Mouse (Mus musculus) spleen, postnatal 4 days (tissue): ENCODE results near the gene Spem2.
"Not testable (repeated sequence)": the region's sequence is repeated elsewhere in the genome, so short reads cannot be mapped to it uniquely, and the experiment has no call there.

ENCODE experiments used
- DNase-seq, 2 experiments: peaks; one replicate each; pipeline ENCODE4 v3.0.0; 2022; ENCODE audit warnings: low spot score in 2 of 2

Gene Spem2

DNA sequence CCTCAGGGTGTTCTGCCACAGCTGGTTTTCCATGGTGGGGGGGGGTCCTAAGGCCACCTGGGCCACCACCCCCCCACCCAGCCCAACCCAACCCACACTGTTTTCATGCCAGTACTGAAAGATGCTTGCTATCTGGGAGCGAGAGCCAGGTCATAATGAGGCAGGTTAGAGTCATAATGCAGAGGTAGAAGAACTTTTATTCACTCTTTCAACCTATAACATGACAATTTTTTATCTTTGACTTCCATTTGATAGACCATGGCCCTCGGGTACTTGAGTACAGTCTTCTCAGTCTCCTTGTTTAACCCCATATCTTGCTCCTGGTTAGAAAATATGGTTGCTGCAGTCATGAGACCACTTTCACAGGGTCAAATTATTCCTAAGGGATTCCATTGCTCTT, at the start of gene Spem2:
Gene Spem2 (minus strand): TSS at position 101 of the 400 bp plus-strand sequence.
- no peak for DNase-seq

DNA sequence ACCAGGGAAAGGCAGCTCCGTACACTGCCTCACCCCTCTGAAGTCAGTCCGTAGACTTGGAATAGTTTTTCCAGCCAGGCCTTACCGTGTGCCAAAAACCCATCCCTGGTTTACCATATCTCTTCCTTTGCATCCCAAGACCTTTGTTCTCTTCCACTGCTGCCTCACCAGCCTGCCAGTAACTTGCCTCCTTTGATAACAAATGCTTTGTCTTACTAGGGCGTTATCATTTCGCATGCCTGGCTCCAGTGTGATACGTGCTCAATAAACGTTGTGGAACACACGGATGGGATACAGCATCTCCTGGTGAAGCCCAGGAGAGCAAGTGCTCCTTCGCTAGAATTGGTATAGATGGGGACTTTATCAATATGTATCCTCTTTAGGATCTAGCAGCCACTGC, 49.1 kb upstream of the Spem2 start:
- no peak for DNase-seq

DNA sequence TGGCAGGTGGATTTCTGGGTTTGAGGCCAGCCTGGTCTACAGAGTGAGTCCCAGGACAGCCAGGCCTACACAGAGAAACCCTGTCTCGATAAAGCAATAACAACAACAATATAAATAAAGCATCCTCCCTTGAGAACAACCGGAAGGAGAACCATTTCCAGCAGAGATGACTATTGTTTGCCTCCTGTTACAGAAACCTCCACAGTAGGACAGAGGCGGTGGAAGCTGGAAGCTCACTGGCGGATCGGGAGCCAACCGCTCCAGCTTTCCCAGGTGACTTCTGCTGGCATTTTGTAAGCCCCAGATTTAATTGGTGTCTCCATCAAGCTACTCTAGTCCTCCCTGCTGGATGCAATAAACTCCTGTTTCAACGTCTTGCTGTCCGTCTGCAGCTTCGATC, 47.3 kb upstream of the Spem2 start:
- DNase-seq, result no peak

DNA sequence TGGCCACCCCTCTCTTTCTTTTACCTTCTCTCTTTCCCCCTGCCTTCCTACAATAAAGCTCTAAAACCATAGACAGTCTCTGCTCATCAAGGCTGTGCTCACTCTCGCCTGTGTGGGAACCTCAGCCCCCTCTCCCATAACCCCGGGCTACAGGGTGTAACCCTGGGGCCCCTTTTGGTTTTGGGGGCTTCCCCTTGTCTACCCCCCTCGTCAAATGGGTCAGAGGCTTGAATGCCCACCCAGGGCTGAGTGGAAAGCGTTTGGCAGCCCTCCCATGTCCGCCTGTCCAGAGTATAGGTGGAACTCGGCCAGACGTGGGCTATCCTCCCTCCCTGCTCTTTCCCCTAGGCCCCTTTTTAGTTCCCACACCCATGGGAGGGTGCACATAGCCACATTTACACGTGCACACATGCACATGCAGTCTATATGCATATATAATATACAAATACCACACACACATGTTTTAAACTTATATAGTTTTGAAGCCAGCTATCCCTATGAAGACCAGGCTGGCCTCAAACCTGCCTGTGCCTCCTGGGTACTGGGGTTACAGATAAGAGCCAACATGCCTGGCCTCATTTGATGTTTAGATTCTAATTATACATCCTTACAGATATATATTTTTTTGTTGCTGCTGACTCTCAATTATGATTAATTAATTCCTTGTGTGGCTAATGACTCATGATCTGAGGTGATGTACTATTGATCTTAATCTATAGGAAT, 46.0 kb upstream of the Spem2 start:
- DNase-seq, result no peak

DNA sequence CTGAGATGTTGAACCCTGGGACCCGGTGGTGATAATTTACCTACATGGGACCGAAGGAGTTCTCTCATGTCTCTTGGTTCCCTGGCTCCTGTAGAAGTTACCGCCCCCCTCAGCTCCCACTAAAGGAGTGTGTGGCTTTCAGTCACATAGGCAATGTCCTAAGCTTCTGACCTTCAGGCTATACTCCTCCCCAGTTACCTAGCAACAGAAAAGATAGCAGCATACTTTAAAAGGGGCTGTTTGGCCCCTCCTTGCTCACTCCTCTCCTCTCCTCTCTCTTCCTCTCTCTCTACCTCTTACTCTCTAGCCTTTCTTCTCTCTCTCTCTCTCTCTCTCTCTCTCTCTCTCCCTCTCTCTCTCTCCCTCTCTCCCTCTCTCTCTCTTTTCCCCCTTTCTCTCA, 45.5 kb upstream of the Spem2 start:
- not testable (repeated sequence) for DNase-seq

GRCm38 (mm10) chr11:69858113-69858998, 40.1 kb upstream of the Spem2 start, which contains the start of gene Tnk1:
Gene Tnk1 (minus strand): TSS chr11:69858730.
- DNase-seq, result no peak

DNA sequence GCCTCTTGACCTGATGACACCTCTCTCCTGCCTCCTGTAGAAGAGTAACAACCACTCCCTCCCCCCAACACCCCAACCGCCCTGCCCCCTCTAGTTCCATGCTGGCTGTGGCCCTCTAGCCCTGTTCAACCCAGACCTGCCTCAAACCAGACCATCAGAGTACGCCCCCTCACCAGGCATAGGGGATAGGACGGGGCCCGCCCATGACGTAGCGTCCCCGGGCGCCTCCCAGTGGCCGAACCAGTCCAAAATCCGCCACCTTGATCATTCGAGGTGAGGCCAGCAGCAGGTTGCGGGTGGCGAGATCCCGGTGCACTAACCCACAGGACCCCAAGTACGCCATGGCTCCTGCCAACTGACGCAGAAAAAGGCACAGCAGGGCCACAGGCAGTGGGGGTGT, 37.1 kb upstream of the Spem2 start:
- peak; percentile 79 to 90 for DNase-seq

GRCm38 (mm10) chr11:69854680-69855079, 36.4 kb upstream of the Spem2 start:
- peak in 1 of 2 experiments; percentile 72 for DNase-seq

DNA sequence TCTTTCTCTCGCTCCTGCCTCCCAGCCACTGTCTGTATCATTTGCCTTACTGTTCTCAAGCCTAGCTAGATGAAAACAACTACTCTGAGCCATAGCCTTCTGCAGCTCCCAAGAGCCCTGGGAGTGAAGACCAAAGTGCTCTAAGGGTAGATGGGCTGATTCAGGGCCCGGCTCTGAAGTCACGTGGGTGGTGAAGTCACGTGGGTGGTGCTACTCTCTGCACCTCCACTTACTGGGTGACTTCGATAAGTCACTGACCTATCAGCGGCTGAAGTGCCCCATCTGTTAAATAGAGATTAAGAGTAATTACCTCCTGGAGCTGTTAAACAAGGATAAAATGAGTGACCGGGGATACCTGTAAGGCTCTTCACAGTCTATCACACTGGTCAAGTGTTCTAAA, 35.7 kb upstream of the Spem2 start:
- DNase-seq, result peak; percentile 86 to 87

GRCm38 (mm10) chr11:69850754-69851153, 32.5 kb upstream of the Spem2 start:
- peak; percentile 31 to 60 for DNase-seq

GRCm38 (mm10) chr11:69849884-69850283, 31.6 kb upstream of the Spem2 start:
- peak in 1 of 2 experiments; percentile 63 for DNase-seq

DNA sequence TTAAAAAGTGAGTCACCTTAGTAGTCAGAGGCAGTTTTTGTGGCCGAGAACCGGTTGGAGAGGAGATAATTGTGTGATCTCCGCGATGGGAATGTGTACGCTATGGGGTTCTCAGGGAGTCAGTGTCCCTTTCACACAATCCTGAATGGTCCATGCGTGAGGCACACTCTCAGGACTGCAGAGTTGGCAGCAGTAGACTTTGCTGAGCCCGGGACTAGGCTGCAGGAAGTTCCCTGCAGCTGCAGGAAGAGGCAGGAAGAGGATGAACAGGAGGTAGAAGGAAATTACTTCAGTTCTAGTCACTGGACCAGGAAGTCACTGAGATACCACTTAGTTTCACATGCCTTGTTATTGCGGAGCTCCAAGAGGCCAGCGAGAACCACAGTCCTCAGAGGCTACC, 30.9 kb upstream of the Spem2 start:
- DNase-seq, result peak in 1 of 2 experiments; percentile 63

DNA sequence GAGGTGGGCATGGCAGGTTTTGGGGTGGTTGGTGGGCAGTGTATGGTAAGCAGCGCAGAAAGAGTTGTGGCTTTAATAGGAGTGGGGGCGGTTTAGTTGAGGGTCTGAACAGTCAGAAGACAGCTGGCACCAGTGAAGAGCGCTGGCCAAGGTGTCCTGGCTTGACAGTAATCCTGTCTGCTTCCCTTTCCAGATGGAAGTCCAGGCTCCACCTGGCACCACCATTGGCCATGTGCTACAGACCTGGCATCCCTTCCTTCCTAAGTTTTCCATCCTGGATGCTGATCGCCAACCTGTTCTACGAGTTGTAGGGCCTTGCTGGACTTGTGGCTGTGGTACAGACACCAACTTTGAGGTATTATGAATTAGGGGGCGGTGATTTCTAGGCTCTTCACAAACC, 29.8 kb upstream of the Spem2 start:
- peak in 1 of 2 experiments; percentile 66 for DNase-seq

DNA sequence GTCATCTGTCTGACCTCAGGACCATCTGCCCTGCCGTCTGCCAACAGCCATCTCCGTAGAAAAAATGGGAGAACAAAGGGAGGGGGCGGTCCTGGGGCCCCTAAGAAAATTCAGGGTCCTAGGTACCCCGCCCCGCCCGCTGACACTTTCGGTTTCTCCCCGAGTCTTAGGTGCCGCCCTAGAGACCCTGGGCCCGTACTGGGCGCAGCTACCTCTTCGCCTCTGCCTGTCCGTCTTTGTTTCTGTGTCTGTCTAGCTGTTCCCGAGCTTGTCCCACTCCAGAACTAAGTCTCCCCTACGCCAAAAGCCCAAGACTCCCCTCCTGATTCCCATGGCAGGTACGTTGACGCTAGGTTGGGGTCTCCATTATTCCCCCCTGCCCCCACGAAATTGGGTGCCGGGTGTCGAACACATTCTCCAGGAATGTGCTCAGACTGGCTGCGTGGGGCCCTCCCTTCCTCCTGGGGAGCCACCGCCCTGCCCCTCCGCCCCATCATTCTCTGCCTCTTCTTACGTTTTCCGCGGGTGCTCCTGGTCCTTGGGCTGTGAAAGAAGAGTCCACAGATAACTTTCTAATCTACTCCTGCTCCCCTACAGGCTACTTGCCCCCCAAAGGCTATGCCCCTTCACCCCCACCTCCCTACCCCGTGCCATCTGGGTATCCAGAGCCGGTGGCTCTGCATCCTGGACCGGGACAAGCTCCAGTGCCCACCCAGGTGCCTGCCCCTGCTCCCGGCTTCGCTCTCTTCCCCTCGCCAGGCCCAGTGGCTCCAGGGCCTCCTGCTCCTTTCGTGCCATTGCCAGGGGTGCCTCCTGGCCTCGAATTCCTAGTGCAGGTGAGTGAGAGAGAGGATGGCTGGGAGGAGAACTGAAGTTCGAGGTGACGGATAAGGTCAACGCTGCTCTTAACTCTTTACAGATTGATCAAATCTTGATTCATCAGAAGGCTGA, 28.7 kb upstream of the Spem2 start:
- peak; percentile 52 to 77 for DNase-seq

DNA sequence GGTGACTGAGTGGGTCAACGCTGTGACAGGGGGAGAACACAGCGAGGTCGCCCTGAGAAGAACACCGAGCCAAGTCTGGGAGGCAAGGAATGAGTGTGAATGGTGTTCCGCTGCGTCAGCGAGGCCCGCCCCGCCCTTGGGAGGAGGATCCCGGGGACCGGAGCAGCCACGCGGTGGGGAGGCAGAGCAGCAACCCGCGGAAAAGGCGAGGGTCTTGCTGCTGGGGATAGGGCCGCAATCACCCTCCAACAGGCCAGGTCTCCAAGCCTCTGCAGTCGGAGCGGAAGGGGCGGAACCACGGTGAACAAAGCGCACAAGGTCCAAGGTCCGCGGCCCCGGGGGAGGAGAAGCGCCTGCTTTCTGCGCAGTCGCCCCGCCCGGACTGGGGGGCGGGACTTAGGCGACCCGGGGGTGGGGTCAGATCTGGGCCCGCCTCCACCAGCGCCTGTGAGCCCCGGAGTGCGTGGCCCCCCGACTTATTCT, 28.0 kb upstream of the Spem2 start, which contains the start of gene Plscr3:
Gene Plscr3 (plus strand): TSS at position 179 of the 483 bp plus-strand sequence.
- peak; percentile 94 to 97 for DNase-seq

DNA sequence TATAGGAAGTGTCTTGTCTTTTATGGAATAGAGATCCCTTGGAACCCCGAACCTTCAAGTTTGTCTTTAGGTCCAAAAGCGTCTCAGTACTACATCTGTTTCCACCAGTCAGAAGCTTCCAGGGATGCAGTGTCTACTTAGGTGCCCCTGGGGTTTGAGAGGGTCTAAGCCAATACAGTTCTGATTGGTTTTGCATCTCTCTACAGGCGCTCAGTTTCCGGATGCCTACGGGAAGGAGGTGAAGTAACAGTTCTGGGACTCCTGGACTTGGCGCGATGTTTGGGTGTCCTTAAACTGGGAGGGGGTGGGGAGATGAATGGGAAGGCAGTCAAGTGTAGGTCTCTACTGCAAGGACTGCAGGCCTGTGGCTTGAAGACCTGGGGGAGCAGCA, 20.4 kb upstream of the Spem2 start:
- DNase-seq, result peak in 1 of 2 experiments; percentile 20

DNA sequence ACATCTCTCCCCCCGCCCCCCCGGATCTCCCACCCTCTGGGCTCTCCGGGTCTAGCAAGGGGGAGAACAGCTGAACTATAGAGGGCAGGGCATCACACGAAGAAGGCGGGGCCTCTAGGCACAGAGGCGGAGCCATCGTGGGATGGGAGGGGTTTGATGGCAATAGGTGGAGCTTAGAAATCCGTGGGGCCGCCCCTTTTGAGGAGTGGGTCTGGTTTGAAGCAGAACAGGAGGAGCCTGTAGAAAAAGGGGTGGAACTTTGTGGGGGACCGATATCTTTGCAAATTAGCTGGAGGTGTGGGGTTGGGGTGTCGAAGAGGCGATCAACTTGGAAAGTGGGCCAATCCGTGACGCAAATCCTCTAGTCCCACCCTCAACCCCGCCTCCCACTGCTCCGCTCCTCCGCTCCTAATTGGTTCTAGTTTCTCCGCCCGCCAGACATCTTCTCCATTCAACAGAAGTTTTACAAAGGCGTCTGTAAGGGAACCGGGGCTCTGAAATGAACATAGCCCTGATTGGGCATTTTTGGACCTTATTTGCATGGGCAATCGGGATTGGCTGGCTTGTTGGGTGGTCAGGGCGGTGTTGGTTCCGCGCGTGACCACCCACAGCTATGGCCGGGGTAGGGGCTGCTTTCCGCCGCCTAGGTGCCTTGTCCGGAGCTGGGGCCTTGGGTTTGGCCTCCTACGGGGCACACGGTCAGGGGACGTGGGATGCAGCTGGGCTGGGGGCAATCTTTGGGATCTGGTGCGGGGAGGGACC, 19.9 kb upstream of the Spem2 start, which contains the start of gene Tmem256:
Gene Tmem256 (plus strand): TSS at position 563 of the 762 bp plus-strand sequence.
- peak; percentile 93 to 94 for DNase-seq

- DNase-seq, result no peak
Measured at GRCm38 (mm10) chr11:69837604-69837951, 19.3 kb upstream of the Spem2 start, which contains the start of gene Nlgn2. Gene Nlgn2 (minus strand): TSS chr11:69837784.

- DNase-seq, result peak in 1 of 2 experiments; percentile 72
Measured at GRCm38 (mm10) chr11:69836703-69837576, 18.7 kb upstream of the Spem2 start.
